ENCODE assay signal across 11 mouse cellular contexts in the genomic region with DNA sequence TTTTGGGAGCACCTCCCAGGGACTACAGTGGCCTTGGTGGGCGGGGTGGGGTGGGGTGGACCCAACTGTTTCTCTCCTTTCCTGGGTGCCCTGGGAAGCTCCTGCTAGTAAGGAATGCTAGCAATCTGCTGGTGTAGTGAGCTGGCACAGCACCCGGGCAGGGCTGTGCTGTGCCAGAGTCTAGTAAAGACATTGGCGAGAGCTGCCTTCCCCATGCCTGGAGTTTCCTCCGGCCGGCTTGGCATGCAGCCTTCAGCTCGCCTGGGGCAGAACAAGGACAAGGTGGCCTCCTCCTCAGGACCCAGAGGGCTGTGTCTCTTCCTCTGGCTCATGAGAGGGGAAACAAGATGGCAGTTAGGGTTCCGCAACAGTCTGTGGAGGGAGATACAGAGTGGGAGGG.
DNase-seq lines count a peak whose midpoint lies in the region; ATAC-seq lines count a peak whose summit lies in the region.
"Had no signal": no experiment of that assay in that cellular context is flagged by ENCODE, and none has a peak within 500 bp of the region (broad histone marks: within the 10 kb centered on the region; RNA-seq: fewer than 3 reads in every experiment).

No protein-coding gene starts in this region.

- ATAC-seq in hindbrain, embryonic 13.5 days (ENCODE audit: low FRiP score), result no peak
- ATAC-seq: forebrain, embryonic 16.5 days had no signal

- DNase-seq in heart, adult 11 months, result peak; percentile 97
- no peak for DNase-seq in heart, postnatal 25 days (ENCODE audit: low spot score)
- peak; percentile 83 for DNase-seq in Muller cell, postnatal 12 days (ENCODE audit: inconsistent ontology term)
- DNase-seq in cerebellum, adult 9-11 months, result peak; percentile 77
- DNase-seq in heart, postnatal 4 days, result peak; percentile 75
- DNase-seq in embryonic facial prominence, embryonic 10.5 days (ENCODE audit: low spot score), result no peak
- no peak for DNase-seq in c-Kit-positive CD71-positive TER-119-positive erythroid progenitor cells, embryonic 14.5 days (ENCODE audit: low spot score)

- H3K9me3 ChIP-seq in embryonic facial prominence, embryonic 10.5 days, result no peaks in the 10 kb centered on the region
- H3K9me3 ChIP-seq in hindbrain, embryonic 13.5 days, result no peaks in the 10 kb centered on the region
- H3K9me3 ChIP-seq: megakaryocyte, embryonic 14.5 days had no signal

- no peak overlapping the region for H3K4me2 ChIP-seq in hindbrain, embryonic 13.5 days

- H3K36me3 ChIP-seq in embryonic facial prominence, embryonic 10.5 days (replicated peaks), result no peaks in the 10 kb centered on the region
- H3K36me3 ChIP-seq in hindbrain, embryonic 13.5 days, result no peaks in the 10 kb centered on the region

- peaks cover 92% of the 10 kb centered on the region for H3K27me3 ChIP-seq in embryonic facial prominence, embryonic 10.5 days (replicated peaks; ENCODE audit: low read depth, poor library complexity, severe bottlenecking)
- H3K27me3 ChIP-seq in hindbrain, embryonic 13.5 days, result peaks cover 84% of the 10 kb centered on the region

- peaks cover 63% of the 10 kb centered on the region for H3K4me1 ChIP-seq in embryonic facial prominence, embryonic 10.5 days
- peaks cover 56% of the 10 kb centered on the region for H3K4me1 ChIP-seq in hindbrain, embryonic 13.5 days (replicated peaks)
- H3K4me1 ChIP-seq: megakaryocyte, embryonic 14.5 days had no signal

- H3K9ac ChIP-seq in hindbrain, embryonic 13.5 days, result no peak overlapping the region

- 91% methylated on average over 7 of the region's 7 CpGs for WGBS in embryonic facial prominence, embryonic 10.5 days
- 72% methylated on average over 7 of the region's 7 CpGs for WGBS in hindbrain, embryonic 13.5 days

- intact Hi-C loops in heart, postnatal 25 days (cut with DNase I), result loop anchor here (5.0 kb wide), 1 partner anchor 57 kb away; no protein-coding TSS in a partner anchor

- no peak overlapping the region for H3K4me3 ChIP-seq in embryonic facial prominence, embryonic 10.5 days
- no peak overlapping the region for H3K4me3 ChIP-seq in hindbrain, embryonic 13.5 days
- H3K4me3 ChIP-seq: left cerebral cortex, adult 2 months; megakaryocyte, embryonic 14.5 days had no signal

- H3K27ac ChIP-seq in embryonic facial prominence, embryonic 10.5 days (replicated peaks), result no peak overlapping the region
- H3K27ac ChIP-seq in hindbrain, embryonic 13.5 days, result no peak overlapping the region
- H3K27ac ChIP-seq: left cerebral cortex, adult 2 months had no signal

Comparison
In these comparisons a context has a peak if more than half of its experiments do, and no peak if none do; other contexts are left out.
1. DNase-seq: peak in heart, adult 11 months (single experiment), Muller cell, postnatal 12 days (single experiment), cerebellum, adult 9-11 months (single experiment) and heart, postnatal 4 days (single experiment); none in heart, postnatal 25 days (single experiment), embryonic facial prominence, embryonic 10.5 days (single experiment) and c-Kit-positive CD71-positive TER-119-positive erythroid progenitor cells, embryonic 14.5 days (single experiment).